Mouse (Mus musculus): ENCODE results near the gene Atp6v1g2. TPM values are rescaled to one million over a fixed set of nuclear protein-coding genes. Genes with fewer than 3 reads are reported as not detected.

The Atp6v1g2 gene
- polyA plus RNA-seq (2017; shearing (Covaris generic)) = 1 to 10 TPM; 2.3 to 4.0 TPM

DNA sequence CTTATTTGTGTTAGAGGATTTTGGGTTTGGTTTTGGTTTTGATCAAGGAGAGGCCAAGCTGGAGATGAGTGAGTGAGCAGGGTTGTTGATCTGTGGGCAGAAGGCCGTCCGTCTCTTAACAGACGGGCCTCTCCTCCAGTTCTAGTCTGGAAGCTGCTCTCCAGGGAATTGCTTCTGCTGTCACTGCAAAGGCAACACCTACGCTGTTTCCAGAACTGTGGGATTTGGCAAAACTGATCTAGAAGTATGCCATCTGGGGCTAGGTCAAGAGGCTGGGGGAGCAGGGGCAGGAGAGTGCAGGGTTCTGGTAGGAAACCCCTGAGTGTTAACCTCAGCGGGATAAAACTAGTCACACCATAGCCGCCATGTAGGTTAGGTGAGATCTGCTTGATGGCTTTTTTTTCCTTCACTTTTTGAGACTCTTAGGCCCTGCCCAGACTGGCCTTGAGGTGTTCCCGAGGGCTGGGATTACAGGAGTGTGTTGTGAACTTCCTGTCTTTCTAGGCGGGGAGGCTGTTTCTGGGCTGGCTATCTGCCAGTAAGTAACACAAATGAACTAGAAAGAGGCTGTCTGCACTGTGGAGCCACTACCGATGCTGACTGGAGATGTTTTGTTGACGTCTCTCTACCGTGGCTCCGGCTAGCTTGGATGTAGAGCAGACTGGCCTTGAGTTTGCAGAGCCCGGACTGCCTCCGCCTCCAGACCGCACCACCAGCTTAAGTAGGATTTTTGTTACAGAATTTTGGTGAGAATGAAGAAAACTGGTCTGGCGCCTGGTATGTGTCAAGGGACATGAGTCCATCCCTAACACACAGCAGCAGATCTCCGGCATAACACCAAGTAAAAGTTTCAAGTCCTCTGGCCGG lies at the start of gene Atp6v1g2:
Gene Atp6v1g2 (plus strand): TSS at position 547 of the 867 bp plus-strand sequence.
- no peak for ATAC-seq

DNA sequence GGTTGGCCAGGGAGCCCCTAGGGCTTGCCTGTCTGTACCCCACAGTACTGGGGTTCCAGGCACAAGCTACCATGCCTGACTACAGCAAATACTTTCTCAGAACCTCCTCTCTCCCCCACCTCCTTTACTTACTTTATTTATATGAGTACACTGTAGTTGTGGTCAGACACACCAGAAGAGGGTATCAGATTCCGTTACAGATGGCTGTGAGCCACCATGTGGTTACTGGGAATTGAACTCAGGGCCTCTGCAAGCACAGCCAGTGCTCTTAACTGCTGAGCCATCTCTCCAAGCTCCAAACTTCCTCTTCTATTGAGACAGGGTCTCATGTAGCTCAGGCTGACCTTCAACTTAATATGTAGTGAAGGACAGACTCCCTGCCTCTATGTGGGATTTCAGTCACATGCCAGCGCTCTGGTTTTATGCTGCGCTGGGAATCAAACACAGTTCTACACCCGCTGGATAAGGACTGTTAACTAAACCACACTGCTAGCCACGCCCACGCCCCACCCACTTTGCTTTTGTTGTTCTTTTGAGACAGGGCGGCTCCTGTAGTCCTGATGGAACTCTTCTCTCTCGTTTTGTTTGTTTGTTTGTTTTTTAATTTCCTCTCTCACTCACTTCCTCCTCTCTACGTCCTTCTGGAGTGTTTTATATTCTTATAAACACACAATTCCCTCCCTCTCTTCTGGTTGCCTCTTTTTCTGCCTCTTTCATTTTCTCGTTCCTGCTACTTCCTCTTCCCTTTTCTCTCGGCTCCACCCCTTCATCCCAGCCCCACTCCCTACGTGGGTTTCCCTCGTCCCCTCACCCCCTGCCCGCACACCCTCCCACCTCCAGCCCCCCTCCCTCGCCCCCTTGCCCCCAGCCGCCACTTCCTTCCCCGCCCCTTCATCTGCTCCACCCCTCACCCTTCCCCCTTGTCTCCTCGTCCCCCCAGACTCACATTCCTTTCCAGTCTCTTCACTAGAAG lies 47.5 kb upstream of the Atp6v1g2 start:
- peak; percentile 21 for ATAC-seq

DNA sequence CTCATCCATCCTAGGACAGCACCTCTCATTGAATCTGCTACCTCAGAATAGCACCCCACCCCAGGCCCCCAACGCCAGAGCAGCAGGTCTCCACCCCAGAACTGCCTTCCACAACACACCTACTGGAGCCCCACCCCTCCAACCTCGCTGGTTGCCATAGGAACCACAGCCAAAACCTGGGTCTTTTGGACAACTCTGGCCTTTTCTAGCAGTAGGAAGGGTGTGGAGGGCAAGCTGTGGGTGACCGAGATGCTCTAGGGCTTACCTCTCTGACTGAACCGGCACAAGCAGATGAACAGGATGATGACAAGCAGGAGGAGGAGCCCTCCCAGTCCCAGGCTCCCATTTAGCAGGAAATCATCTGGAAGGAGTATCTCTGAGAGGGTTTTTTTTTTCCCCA lies 46.8 kb upstream of the Atp6v1g2 start:
- ATAC-seq = peak; percentile 50

DNA sequence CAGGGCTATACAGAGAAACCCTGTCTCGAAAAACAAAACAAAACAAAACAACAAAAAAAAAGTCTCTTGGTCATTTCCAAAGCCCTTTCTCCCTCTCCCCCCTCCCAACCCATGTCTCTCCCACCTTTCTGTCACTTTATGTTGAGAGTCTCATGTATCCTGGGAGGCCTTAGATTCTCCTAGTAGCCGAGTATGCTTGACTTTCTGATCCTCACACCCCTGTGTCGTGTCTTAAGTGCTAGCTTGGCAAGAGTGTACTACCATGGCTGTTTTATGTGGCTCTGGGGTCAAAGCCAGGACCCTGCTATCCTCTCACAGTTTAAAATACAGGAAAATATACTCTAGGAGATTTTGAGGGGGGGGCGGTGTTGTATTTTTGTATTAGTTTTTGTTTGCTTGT lies 46.1 kb upstream of the Atp6v1g2 start:
- ATAC-seq = no peak

DNA sequence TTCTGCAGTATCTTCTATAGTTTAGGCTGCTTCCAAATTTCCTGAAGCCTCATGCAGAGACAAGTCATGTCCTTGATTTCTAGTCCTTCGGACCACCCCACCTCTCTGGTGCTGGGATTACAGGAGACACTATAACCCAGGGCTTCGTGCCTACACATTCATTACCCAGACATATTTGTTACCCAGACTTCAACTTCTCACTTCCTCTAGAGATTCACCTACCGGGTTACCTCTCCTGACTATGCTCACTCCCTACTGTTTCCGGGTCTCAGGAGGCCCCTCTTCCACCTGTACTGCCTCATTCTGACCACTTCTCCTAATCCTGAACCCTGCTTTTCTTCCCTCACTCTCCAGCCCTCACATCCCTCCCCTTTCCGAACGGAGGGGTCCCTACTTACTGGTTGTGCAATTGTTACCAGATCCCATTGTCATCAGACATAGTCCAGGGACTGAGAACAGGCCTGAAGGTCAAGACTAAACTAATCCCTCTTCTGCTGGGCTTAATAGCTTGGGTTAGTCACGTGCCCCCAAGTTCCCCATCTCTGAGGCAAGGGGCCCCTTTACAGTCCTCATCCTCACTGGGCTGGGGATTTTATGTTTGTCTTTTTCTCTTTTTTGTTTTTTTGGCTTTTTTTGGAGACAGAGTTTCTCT lies 45.4 kb upstream of the Atp6v1g2 start, which contains the start of gene Lst1:
Gene Lst1 (minus strand): TSS at position 481 of the 652 bp plus-strand sequence.
- no peak for ATAC-seq

DNA sequence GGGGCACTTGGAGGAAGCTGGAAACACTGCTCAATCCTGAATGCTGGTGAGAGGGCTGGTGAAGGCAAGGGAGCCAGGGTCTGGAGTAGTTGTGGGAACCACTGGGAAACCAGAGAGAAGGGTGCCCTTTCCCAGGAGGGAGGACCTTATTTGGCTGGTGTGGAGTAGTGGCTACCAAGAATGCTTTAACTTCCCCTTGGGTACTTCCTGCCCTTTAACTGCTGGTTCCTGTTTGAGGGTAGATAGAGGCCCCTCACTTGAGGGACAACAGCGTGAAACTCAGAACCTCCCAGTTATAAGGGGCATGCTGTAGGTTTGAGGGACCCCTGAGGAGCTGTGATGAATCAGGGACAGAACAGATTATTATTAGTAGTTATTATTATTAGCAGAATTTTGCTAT lies 44.3 kb upstream of the Atp6v1g2 start:
- ATAC-seq = no peak

DNA sequence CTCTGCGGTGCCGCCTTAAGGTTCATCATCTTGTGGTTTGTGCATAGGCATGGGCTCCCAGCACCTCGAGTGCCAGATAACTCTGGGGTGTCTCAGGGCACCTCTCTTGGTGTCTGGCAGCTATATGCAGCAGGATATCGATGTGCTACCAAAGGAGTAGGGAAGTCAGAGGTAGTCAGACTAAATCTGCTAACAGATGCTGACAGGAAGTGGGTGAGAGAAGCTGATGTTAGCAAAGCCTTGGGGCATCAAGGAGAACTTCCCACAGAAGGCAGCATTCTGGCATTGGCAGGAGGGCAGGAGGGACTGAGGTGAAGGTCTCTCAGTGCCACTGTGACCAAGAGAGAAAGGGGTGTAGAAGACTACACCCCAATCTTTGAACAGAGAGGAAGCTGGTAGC lies 43.4 kb upstream of the Atp6v1g2 start:
- ATAC-seq = peak; percentile 64

DNA sequence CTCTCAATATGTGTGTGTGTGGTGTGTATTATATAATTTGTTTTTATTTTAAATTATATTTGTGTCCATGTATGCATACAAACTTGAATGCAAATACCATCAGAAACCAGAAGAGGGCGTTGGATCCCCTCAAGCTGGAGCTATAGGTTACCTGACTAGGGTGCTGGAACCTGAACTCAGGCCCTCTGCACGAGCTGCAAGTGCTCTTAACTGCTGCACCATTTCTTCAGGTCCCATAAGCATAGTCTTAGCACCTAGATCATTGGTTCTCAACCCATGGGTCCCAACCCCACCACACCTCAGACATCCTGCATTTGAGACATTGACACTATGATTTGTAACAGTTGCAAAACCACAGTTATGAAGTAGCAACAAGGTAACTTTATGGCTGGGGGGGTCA lies 41.7 kb upstream of the Atp6v1g2 start:
- ATAC-seq = no peak

DNA sequence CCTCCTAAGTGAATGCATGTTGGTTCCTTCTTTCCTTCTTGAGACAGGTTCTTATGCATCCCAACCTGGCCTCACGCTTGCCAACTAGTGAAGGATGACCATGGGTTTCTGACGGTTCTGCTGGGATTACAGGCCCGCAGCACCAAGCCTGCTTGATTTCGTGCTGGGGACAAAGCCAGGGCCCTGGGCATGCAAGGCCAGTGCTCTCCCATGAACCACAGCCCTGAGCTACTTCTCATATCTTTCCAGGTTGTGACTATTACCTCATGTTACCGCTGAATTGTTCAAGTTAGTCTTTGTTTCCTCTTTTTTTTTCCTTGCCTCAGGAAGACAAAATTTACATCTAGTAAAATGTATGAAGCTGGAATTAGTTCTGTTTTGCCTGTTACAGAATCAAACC lies 40.5 kb upstream of the Atp6v1g2 start:
- no peak for ATAC-seq

DNA sequence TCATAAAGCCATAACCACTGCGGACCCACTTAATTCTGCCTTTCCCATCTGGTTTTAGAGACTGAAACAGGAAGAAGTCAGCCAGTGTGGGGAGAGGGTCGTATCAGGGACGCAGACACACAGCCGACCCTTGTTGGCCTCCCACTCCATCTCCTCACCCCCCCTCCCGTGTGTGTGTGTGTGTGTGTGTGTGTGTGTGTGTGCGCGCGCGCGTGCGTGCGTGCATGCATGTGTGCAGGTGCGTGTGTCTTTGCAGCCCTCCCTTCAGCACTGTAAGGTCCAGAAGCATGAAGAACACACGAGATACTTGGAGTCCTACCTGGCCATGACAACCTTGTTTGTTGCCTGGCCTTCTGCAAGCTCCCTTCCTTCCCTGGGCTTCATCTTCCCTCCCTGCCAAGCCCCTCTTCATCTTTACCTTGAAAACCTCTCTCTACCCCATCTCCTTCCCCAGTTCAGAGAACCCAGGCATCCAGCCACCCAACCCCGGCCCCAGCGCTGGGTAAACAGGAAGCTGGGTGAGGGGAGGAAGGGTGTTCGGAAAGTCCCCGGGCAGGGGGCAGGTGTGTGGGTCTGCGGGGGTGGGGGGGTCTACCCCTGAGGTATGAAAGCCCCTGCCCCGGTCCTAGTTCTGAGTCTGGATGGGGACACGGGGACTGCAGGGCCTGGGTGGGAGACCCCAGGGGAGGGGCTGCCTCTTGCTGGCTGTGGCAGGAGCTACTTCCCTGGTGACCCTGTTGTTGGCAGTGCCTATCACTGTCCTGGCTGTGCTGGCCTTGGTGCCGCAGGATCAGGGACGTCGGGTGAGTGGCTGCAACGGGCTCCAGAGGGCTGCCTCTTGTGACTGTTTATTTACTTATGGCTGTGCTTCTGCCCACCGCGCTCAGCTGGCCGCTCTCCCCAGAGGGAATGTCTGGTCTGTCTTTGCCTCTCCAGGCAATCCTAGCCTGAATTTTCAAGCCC lies 39.3 kb upstream of the Atp6v1g2 start, which contains the start of gene Ltb:
Gene Ltb (plus strand): TSS at position 559 of the 963 bp plus-strand sequence.
- ATAC-seq = peak; percentile 68

DNA sequence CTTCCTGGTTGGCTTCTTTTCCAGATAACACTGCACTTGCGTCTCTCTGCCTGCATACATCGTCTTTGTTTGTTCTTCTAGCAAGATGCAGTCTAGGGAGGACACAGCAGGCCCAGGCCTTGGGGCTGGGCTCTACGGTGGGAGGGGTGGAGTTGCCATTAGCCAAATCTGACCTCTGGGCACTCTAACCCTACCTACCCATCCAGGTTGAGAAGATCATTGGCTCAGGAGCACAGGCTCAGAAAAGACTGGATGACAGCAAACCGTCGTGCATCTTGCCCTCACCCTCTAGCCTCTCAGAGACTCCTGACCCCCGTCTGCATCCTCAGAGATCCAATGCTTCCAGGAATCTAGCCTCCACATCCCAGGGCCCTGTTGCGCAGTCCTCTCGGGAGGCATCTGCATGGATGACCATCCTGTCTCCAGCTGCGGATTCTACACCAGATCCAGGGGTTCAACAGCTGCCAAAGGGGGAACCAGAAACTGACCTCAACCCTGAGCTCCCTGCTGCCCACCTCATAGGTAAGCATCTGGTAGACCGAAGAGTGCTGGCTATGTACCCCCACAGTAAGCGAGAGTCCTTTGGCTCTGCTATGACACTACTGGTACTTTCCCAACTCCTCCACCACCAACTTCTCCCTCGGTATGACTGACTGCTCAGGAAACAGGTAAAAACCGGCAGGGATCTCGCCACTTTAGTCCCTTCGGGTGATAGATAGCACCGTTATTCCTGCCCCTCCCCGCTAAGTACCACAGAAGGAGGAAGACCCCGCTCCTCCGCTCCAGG lies 38.4 kb upstream of the Atp6v1g2 start:
- ATAC-seq = no peak

DNA sequence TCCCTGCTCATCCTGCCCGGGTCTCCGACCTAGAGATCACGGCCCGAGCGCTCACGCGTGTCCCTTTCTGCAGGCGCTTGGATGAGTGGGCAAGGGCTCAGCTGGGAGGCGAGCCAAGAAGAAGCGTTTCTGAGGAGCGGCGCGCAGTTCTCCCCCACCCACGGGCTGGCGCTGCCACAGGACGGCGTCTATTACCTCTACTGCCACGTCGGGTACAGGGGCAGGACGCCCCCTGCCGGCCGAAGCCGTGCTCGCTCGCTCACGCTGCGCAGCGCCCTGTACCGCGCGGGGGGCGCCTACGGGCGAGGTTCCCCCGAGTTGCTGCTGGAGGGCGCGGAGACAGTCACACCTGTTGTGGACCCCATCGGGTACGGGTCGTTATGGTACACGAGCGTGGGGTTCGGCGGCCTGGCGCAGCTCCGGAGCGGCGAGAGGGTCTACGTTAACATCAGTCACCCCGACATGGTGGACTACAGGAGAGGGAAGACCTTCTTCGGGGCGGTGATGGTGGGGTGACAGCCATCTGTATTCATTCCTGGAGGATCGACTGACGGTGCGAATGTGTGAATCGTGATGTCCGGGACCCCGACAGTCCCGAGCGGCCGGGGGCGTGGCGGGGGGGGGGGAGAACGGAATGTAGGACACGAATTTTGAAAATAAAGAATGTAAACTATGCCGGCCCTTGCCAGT lies 37.7 kb upstream of the Atp6v1g2 start:
- ATAC-seq = peak; percentile 30

DNA sequence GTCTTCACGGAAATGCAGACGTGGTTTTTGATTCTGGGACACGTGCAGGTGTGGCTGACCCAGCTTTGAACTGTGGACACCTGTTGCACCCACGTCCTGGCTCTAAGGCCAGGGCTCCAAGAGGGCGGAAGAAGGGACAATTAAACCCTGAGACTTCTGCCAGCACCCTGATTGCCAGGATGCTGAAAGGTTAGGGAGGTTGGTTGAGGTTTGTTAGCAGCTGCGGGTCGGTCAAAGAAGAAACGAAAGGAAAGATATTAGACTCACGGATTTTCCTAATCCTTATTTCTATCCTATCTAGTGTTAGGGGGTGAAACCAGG lies 37.2 kb upstream of the Atp6v1g2 start:
- no peak for ATAC-seq

DNA sequence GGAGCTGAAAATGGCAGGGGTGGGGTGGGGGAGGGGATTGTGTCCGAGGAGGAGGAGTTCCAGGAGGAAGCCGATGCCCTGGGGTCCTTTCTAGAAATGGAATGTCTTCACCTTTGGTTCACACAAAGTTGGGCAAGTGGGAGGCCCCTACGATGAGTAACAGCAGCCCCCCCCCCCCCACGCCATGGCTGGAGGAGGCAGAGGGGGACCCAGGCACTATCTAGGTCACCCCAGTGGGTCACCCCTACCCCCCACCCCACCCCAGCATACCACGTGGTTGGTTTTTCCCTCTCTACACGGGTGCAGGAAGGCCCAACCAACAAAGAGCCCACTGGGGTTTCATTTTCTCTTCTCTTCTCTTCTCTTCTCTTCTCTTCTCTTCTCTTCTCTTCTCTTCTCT lies 36.3 kb upstream of the Atp6v1g2 start:
- ATAC-seq = no peak

DNA sequence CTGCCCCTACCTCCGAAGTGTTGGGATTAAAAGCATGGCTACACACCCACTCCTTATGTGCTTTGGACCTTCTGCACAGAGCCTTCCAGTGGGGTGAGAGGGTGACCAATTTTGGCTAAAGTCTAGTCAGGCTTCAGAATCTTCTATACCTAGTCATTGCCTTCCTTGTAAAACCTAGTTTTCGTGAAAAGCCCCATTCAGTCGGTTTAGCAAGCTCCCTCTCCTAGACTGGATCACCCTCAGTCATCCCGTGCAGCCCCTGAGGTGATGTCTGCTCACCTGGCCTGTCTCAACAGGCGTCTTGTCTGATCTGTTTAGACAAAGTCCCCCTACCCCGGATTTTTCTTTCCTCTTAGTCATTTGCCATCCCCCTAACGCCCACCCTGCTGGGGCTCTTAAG lies 35.4 kb upstream of the Atp6v1g2 start:
- no peak for ATAC-seq

DNA sequence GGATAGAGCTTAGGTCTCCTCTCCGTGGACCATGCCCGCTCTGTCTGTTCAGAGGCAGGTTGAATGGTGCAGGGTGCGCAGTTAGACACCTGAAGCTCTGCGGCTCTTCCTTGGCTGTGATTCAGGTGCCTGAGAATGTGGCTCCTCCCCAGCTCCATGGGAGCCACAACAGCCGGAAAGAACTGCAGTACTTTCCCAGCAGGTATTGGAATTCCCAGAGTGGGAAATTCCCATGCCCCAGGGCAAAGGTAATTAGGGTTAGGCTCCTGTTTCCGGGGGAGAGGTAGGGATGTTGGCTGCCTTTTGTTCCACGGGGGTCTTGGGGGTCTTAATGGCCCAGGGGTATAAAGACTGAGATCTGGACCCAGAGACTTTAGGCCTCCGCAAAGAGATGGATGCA lies 34.5 kb upstream of the Atp6v1g2 start:
- ATAC-seq = no peak

DNA sequence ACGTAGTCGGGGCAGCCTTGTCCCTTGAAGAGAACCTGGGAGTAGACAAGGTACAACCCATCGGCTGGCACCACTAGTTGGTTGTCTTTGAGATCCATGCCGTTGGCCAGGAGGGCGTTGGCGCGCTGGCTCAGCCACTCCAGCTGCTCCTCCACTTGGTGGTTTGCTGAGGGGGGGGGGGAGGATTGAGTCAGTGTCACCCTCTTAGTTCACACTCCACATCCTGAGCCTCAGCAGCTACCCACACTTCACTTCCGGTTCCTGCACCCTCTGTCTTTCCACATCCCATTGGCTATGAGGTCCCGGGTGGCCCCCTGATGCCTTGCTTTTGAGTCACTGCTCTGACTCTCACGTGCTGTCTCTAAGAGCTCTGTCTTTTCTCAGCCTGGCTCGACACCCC lies 33.1 kb upstream of the Atp6v1g2 start:
- ATAC-seq = peak; percentile 70

DNA sequence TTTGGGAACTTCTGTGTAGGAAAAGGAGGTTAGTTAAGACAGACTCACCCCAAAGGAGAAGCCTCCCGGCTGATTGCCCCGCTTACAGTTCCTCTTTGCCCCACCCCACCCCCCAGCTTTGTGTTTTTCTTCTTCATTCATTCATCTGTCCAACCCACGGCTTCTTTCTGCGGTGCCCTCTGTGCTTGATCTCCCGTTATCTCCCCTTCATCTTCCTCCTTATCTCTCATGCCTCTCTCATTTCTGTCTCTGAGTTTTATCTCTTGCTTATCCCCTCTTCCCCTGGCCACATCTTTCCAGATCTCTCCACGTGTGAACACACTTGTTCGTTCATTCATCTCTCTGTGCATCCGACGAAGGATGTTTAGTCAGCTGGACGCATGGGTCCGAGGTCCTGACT lies 32.3 kb upstream of the Atp6v1g2 start:
- no peak for ATAC-seq

DNA sequence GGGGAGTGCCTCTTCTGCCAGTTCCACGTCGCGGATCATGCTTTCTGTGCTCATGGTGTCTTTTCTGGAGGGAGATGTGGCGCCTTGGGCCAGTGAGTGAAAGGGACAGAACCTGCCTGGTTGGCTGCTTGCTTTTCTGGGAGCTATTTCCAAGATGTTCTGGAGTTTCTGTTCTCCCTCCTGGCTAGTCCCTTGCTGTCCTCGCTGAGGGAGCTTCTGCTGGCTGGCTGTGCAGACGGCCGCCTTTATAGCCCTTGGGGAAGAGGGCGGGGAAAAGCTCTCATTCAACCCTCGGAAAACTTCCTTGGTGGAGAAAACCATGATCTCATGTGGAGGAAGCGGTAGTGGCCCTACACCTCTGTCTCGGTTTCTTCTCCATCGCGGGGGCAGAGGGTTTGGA lies 31.7 kb upstream of the Atp6v1g2 start, which contains the start of gene Tnf:
Gene Tnf (minus strand): TSS at position 221 of the 400 bp plus-strand sequence.
- ATAC-seq = peak; percentile 6

DNA sequence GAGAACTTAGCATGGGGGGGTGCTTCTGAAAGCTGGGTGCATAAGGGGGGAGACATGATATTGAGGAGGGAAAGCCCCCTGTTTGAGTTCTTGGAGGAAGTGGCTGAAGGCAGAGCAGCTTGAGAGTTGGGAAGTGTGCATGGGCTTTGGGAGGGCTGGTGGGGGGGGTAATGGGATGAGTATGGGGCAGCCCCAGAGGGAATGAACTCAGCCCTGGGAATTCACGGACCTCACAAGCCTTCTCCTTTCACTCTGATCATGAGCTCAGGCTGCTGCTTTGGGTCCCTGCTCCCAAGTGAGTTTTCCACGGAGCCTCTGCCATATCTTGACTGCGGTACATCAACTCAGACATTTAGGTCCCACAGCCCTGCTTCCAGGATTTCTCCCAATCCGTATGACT lies 31.0 kb upstream of the Atp6v1g2 start:
- ATAC-seq = no peak

All from activated CD4-positive, CD25-positive, alpha-beta regulatory T cell, adult 4 months (primary cell).